Mouse (Mus musculus): ENCODE measurements around the gene Clba1.

The Clba1 gene

GRCm38 (mm10) chr12:112850344-112850743 is 41.6 kb downstream of the Clba1 start:
- DNase-seq (ENCODE audit: low spot score in 2 of 2) = no peak

DNA sequence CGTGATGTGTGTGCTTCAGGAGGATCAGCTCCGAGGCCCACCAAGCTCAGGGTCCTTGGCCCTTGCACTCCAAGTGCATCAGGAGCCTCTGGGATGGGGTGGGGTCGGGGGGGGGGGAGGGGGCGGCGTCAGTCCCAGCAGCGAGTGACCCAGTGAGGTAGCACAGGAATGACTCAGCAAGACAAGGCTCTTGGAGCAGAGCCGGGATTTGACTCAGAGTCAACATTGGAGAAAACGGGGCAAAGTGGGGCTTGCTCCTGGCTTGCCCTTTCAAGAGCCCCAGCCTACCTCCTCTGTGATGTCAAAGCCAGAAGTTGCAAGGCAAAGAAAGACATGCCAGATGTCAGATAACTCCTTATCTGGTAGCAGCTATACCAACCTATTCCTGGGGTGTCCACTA is 42.4 kb downstream of the Clba1 start:
- DNase-seq (ENCODE audit: low spot score in 2 of 2) = no peak

- DNase-seq (ENCODE audit: low spot score in 2 of 2) = no peak
These were observed 44.5 kb downstream of the Clba1 start for GRCm38 (mm10) chr12:112853050-112853729.

DNA sequence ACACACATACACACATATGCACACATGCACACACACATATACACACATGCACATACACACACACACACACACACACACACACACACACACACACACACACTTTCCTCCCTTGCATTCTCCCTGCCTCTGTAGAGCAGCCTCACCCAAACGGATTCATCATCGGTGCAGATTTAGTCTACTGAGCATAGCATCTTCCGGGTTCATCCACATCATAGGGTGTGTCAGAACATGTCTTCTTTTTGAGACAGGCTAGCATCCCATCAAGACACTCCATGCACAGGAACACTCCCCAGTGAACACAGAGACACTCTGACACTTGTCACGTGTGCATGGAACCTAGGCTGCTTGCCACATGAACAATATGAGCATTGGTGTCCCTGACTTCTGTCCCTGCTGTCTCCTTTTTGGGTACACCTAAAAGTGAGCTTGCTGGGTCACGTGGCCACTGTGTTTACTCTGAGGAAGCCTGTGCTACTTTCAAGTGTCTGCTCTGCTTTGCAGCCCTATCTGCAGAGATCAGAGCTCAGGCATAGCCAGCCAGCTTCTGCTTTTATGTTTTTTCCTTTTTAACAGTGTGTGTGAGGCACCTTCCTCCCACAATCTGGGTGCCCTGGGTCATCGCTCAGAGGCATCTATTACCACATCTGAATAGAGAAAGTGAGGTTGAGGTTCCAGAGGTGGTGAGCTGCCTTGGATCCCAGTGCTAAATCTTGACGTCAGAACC is 46.0 kb downstream of the Clba1 start:
- no peak for DNase-seq (ENCODE audit: low spot score in 2 of 2)

GRCm38 (mm10) chr12:112856338-112856737 is 47.6 kb downstream of the Clba1 start:
- no peak for DNase-seq (ENCODE audit: low spot score in 2 of 2)

DNA sequence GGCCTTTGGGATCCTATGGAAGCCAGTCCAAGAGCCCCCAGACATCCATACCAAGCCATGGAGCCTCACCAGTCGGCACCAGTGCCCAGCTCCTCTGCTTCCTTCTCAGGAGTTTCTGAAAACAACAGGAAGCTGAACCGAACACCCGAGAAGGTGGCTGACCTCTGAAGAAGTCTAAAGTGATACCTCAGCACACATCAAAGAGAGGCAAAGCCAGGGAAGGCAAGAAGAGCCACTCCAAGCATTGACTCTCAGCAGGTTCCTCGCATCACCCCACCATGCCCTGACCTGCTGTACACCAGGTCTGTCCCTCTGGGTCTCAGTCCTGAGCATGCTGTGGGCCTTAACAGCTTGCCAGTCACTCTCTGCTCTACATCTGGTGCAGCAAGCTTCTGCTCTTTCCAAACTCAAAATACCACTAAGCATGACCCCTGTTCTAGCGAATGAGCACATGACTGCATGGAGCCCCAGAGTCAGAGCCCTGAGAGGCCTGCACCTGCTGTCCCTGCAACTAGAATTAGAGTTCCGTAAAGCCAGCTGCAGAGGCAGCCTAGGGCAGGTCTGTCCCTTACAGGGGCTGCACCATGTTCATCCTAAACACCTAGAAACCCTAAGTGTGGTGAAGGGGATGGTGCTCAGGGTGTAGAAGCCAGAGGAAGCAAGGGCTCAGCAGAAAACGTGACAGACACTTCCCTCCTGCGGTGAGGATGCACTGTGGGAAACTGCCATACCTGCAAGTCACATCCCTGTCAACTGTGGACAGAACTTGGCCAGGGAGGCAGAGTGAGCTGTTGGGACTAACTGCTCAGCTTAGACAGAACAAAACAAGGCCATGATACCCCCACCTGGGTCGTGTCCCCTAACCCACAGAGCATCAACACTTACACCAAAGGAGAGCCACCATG is 48.5 kb downstream of the Clba1 start:
- DNase-seq (ENCODE audit: low spot score in 2 of 2) = no peak

GRCm38 (mm10) chr12:112858581-112859336 is 50.0 kb downstream of the Clba1 start:
- no peak for DNase-seq (ENCODE audit: low spot score in 2 of 2)

- no peak for DNase-seq (ENCODE audit: low spot score in 2 of 2)
These were observed 51.2 kb downstream of the Clba1 start for GRCm38 (mm10) chr12:112859930-112860329.

GRCm38 (mm10) chr12:112860765-112861164 is 52.0 kb downstream of the Clba1 start:
- no peak for DNase-seq (ENCODE audit: low spot score in 2 of 2)

- no peak for DNase-seq (ENCODE audit: low spot score in 2 of 2)
These were observed 53.2 kb downstream of the Clba1 start for GRCm38 (mm10) chr12:112861911-112862321.

- DNase-seq (ENCODE audit: low spot score in 2 of 2) = no peak
These were observed 56.1 kb downstream of the Clba1 start for GRCm38 (mm10) chr12:112864804-112865203.

Data from frontal cortex, postnatal 36 days (tissue).